Mouse (Mus musculus) frontal cortex, postnatal 25 days (tissue): Measurements from ENCODE around the gene Btf3l4.

ENCODE experiments used
- DNase-seq, 2 experiments: peaks; one replicate each; pipeline ENCODE4 v3.0.0; 2022; ENCODE audit warnings: low spot score in 2 of 2

Btf3l4 gene

GRCm38 (mm10) chr4:108825677-108826076, 7.7 kb downstream of the Btf3l4 start:
- no peak for DNase-seq

GRCm38 (mm10) chr4:108811550-108811949, 21.9 kb downstream of the Btf3l4 start:
- DNase-seq = no peak

DNA sequence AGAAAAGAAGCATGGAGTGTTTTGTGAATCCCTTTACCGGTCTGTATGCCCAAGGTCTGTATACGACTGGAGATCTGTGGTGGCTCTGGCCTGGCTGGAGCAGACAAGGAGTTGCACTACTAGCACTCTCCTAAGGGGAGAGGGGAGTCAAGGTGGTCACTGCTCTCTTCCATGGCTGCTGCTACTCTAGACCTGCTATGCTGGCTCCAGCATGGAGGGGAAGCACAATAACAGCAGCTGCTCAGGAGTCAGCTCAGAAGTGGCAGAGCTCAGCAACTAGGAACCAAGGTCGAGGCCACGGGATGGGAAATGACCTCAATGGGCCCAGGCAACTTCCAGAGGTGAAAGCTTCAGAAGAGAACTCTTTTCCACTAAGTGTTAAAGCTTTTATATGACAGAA, 22.3 kb downstream of the Btf3l4 start:
- DNase-seq = no peak

- no peak for DNase-seq
Observed at GRCm38 (mm10) chr4:108803535-108803934, 29.9 kb downstream of the Btf3l4 start.

GRCm38 (mm10) chr4:108798083-108798830, 35.2 kb downstream of the Btf3l4 start:
- DNase-seq = peak; percentile 62 to 70

DNA sequence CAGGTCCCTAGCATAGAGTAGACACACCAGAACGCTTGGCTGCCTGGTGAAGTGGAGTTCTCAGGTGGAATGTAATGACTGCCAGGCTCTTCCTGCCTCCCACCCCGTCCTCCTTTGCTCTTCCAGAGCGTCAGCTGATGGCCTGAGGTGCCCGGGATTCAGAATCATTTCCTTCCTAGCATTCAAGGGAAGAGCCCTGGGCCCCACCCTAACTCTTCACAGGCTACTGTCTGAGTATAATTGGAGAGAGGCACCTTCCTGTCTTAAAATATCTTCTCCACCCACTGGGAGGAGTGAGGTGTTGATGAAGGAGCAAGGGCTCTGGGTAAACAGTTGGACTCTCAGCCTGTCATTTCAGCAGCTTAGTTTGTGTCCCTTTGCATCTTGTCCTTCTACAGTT, 36.7 kb downstream of the Btf3l4 start:
- DNase-seq = no peak

DNA sequence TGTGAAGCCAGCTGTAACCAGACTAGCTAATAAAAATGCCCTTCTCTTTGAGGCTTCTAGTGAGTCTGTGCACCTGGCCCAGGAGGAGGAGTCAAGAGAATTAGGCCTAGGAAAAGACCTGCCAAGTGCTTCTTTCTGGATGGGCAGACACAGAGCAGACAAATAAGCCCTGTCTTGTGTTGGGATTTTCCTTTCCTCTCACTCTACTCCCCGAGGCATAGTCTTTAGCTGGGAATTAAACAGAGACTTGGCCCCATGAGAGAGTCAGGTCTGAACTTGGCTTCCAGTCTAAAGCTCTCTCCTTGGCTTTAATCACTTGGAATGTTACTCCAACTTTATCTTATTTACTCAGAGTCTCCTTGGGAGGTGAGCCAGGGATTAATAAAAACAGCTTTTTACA, 39.5 kb downstream of the Btf3l4 start:
- DNase-seq = no peak

DNA sequence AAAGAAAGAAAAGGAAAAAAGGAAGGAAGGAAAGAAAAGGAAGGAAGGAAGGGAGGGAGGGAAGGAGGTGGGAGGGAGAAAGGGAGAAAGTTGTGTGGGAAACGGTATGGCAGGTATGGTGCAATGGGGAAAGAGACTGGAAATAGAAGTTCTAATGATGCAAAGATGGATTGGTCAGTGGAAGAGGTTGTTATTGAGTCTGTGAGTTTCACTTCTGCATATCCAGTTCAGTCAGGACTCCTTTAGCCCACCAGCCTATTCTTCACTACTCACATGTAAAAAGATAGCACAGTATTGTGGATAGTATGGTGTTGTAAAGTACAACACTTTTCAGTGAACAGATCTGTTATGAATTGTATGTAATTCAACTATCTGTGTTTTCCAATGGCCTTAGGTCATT, 42.9 kb downstream of the Btf3l4 start:
- DNase-seq = no peak

DNA sequence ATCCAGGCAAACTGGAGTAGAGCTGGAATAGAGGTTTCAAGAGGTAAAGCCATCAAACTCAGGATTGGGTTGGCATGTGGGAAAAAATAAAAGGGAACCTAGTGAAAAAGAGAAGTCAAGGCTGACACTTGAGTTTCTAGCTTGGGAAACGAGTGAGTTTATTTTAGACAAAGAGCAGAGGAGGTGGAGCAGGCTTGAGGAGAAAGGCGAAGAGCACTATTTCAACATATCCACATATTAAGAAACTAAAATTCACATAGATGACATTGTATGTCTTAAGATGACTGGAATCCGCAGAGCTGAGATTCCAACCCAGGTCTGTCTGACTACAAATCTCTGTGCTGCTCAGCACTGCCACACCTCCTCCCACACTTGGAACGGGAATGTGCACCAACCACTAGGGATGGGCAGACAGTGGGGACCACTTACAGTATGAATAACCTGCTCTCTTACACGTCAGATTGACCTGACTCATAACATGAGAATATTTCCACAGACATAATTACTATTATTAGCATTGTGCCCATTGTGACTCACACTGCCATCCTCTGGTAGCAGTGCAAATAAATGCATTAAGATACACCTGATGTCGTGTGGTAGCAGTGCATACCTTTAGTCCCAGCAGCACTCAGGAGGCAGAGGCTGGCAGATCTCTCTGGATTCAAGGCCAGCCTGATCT, 44.0 kb downstream of the Btf3l4 start:
- no peak for DNase-seq

GRCm38 (mm10) chr4:108782421-108783085, 50.9 kb downstream of the Btf3l4 start:
- DNase-seq = peak in 1 of 2 experiments; percentile 43

GRCm38 (mm10) chr4:108781596-108781995, 51.8 kb downstream of the Btf3l4 start:
- no peak for DNase-seq

- no peak for DNase-seq
Observed at GRCm38 (mm10) chr4:108780864-108781205, 52.6 kb downstream of the Btf3l4 start.

- peak; percentile 45 to 59 for DNase-seq
Observed at GRCm38 (mm10) chr4:108780057-108780863, 53.2 kb downstream of the Btf3l4 start, which contains the start of gene Zfyve9. Gene Zfyve9 (minus strand): TSS chr4:108780798.

- DNase-seq = no peak
Observed at GRCm38 (mm10) chr4:108779763-108780056, 53.7 kb downstream of the Btf3l4 start.

DNA sequence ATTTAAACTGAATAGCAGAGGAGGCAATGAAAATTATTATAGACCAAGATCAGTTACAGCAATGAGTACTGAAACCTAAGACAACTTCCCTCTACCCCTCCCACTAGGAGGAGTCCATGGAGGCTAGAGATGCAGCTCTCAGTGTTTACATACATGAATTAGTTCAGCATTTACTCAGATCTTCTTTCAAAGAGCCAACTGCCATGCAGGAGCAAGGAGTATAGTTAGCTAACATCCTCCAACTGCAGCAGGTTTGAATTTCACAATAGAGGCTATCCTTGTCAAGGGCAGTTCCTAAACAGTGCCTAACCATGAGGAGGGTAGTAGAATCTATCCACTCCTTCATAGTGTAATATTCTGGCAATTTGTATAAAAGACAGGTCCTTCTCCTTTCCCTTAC, 64.9 kb downstream of the Btf3l4 start:
- DNase-seq = no peak
